Mouse (Mus musculus): Measurements from ENCODE around the gene Olfr1359.

Olfr1359 gene

DNA sequence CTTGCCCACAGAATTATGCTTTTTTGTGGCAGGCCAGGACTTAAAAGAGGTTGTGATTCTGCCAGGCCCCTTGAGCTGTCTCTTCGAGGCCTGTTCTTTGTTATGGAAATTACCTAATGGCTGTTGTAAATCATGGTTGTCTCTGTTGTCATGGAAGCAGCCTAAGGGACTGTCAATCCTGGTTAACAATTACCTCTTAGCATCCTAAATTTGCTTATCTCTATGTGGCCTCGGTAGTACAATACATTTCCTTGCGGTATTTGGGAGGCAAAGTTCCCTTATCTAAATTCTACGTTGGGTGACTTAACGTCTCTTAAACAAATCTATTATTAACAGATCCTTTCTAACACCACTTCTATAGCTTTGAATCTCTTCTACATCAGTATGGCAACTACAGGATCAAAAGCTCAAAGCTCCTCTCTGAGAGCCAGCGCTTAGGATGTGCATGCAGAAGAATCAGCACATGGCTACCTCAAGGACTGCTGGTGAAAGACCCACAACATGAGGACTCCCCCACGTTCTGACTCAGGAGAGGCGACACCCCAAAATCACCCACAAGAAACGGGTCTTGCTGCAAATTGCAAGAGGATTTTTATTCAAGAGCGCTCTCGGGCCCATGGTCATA lies 30.1 kb downstream of the Olfr1359 start:
- no peak for DNase-seq

DNA sequence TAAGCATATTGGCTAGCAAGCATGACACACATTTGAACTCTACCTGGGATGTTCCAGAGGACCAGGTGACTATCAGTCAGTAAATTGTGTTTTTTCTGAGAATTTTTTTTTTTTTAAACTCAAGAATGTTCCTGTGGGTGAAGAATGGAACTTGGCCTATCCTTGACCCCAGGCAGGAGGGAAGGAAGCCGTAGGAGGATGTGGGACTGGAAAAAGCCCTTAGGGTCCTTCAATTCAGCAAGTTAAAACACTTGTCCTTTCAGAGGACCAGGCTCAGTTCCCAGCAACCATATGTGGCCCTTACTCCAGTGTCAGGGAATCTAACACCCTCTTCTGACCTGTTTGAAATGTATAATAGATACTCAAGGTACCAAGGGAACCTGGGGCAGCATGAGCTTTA lies 31.6 kb downstream of the Olfr1359 start:
- DNase-seq = no peak

DNA sequence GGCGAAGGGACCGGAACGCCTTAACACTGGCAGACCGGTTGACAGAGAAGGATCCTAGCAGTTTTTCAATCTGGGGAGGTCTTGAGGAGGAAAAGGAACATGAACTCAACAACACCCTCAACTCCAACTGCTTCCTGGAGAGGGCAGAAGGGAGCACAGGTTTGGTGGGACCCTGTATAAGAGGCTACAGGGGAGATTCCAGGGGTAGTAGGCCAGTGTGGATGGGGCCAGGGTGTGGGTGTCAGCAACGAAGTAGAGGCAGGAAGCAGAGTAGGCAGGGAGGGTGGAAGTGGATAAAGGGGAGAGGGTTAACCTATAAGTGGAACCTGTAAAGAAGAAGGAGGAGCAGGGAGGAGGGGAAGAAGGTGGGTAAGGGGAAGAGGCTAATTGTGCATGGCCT lies 35.6 kb downstream of the Olfr1359 start:
- DNase-seq = no peak

DNA sequence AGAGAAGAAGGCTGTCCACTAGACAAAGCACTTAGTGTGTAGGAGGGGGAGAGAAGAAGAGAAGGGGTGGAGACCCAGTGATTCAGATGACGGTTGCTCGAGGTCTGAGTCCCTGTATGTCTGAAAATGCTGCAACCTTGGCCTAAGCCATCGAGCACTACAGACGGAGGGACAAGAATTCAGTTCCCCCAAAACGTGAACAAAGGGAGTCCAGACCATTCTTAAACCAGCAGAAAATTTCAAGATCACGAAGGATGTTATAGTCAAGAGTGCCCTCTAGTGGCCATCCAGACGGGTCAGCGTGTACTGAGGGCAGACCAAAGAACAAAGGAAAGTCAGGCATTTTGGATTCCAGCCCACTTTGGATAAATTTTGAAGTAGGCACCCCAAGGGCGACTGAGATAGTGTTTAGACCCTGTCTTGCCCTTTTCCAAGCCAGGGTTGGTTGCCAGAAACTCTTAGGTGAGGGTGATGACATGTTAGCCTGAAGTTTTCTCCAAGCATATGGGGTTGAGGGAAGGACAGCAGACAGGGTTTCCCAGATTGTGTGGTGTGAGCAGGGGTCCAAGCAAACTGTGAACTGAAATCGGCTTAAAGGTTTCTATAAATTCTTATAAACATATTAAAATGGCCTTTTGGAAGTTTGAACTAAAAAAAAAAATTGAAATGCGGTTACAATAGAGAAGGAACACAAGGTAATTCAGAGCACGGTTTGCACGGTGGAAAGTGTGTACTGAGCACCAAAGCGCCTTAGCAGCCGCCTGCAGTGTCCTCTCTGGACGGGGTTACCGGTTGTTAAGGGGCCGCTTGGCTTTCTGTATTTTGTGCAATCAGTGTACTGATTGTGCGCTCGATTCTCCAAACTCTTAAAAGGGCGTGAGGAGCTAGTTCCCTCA lies 36.3 kb downstream of the Olfr1359 start:
- peak; percentile 63 to 80 for DNase-seq

DNA sequence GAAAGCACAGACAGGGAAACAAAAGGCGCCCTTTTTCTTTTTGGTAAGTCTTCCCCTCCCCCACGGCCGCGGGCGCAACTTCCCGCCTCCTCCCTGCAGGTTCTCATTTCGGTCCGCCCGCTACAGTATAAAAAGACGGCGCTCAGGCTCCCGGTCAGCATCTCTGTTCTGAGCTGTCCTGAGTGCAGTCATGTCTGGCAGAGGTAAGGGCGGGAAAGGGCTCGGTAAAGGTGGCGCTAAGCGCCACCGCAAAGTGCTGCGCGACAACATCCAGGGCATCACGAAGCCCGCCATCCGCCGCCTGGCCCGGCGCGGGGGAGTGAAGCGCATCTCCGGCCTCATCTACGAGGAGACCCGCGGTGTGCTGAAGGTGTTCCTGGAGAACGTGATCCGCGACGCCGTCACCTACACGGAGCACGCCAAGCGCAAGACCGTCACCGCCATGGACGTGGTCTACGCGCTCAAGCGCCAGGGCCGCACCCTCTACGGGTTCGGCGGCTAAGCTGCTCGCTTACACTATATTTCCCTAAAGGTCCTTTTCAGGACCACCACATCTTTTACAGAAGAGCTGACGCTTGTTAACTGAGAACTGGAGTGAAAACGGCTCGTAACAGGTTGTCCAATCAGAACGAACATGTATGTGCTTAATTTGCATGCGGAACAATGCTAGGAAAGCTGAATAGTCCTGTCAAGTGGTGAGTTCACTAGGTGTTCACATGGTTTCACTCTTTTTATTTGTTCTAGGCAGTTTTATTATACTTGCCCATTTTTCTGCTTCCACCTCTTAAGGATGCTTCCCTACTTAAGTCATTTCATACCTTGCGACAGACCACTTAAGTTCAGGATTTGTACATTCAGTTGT lies 37.2 kb downstream of the Olfr1359 start, which contains the start of gene Hist1h4j:
Gene Hist1h4j, plus strand, starts transcription at position 159 of the 862 bp plus-strand sequence.
- peak; percentile 76 to 77 for DNase-seq

- no peak for DNase-seq
Observed at GRCm38 (mm10) chr13:21745006-21745405, 47.1 kb downstream of the Olfr1359 start.

DNA sequence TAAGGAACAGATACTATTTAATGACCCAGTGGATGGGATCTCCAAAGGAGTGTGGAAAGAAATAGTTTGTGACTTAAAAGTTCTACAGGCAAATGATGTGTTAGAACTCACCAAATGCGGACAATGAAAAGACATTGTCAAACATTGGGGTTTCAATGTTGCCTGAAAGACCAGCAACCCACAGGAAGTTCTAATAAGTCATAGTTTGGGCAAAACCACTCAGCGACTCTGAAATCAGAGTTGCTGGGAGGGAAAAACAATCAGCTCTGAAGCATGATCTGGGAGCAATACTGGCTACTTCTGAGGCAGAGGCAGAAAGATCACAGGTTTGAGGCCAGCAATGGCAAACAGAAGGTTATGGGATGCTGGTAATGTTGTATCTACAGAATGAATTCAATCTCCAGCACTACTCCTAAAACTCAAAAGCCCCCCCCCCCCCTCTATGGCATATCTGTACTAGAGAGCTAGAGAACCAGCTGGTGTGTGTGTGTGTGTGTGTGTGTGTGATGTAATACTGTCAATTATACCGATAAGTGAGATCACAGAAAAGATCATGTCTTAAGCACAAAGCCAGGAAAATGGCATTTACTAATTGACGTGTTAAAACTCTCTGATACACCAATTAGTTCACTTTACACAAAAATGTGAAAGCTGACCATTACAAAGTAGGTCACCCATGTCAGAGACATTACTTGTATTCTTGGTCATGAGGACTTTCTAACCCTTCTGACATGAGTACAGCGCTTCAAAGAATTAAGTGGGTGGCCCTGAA lies 51.7 kb downstream of the Olfr1359 start:
- no peak for DNase-seq

DNA sequence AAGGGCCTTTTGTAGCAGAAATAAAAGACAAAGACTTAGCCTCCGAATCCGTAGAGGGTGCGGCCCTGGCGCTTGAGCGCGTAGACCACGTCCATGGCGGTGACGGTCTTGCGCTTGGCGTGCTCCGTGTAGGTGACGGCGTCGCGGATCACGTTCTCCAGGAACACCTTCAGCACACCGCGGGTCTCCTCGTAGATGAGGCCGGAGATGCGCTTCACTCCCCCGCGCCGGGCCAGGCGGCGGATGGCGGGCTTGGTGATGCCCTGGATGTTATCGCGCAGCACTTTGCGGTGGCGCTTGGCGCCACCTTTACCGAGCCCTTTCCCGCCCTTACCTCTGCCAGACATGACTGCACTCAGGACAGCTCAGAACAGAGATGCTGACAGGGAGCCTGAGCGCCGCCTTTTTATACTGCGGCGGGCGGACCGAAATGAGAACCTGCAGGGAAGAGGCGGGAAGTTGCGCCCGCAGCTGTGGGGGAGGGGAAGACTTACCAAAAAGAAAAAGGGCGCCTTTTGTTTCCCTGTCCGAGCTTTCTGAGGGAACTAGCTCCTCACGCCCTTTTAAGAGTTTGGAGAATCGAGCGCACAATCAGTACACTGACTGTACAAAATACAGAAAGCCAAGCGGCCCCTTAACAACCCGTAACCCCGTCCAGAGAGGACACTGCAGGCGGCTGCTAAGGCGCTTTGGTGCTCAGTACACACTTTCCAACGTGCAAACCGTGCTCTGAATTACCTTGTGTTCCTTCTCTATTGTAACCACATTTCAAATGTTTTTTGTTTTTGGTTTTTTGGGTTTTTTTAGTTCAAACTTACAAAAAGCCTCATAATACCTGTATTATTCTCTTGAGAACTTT lies 52.5 kb downstream of the Olfr1359 start, which contains the start of gene Hist1h4k:
Gene Hist1h4k, minus strand, starts transcription at position 347 of the 859 bp plus-strand sequence.
- DNase-seq = peak; percentile 93 to 95

GRCm38 (mm10) chr13:21751417-21751816 lies 53.5 kb downstream of the Olfr1359 start:
- DNase-seq = no peak

GRCm38 (mm10) chr13:21751827-21752226 lies 53.9 kb downstream of the Olfr1359 start:
- DNase-seq = no peak

- no peak for DNase-seq
Observed at GRCm38 (mm10) chr13:21752356-21752755, 54.4 kb downstream of the Olfr1359 start.

- DNase-seq = no peak
Observed at GRCm38 (mm10) chr13:21753051-21753523, 55.2 kb downstream of the Olfr1359 start.

- DNase-seq = peak; percentile 40 to 75
Observed at GRCm38 (mm10) chr13:21753524-21754285, 55.8 kb downstream of the Olfr1359 start, which contains the start of the genes Hist1h2ak and Hist1h2bn. Hist1h2ak (minus strand) TSS chr13:21753827. Hist1h2bn (plus strand) TSS chr13:21754123.

DNA sequence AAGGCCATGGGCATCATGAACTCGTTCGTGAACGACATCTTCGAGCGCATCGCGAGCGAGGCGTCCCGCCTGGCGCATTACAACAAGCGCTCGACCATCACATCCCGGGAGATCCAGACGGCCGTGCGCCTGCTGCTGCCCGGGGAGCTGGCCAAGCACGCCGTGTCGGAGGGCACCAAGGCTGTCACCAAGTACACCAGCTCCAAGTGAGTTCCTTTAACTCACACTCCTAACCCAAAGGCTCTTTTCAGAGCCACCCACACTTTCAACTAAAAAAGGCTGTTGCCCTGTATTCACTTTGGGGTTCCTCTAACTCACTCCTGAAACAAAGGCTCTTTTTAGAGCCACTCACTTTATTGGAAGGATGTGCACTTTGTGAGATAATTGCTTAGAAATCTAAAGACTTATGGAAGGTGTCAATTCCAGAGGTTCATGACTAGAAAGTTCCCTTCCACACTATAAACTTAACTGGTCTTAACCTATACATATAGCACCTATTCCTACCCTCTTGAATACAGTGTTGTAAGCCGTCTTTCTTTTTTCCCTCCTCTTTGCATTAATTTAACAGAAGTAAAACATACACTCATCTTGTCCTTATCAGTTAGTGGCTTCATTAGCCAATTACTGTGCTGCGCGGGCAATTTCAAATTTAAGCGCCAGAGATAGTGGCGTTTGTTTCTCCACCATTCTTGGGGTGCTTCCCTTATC lies 56.5 kb downstream of the Olfr1359 start:
- peak in 1 of 2 experiments; percentile 15 for DNase-seq

GRCm38 (mm10) chr13:21755707-21756106 lies 57.8 kb downstream of the Olfr1359 start:
- no peak for DNase-seq

Data from cerebellum, postnatal 36 days (tissue).